Mouse (Mus musculus) urinary bladder, postnatal 10 days (tissue): ENCODE measurements at regions not wholly inside any gene's neighbourhood (a gene's known extent, or its start where the extent isn't known, plus 50 kb on each side); places are given as distances from the start of the nearest gene placed in this dataset.

Experiments
- DNase-seq: peaks from one replicate; pipeline ENCODE4 v3.0.0; 2022; ENCODE audit warnings: low spot score

DNA sequence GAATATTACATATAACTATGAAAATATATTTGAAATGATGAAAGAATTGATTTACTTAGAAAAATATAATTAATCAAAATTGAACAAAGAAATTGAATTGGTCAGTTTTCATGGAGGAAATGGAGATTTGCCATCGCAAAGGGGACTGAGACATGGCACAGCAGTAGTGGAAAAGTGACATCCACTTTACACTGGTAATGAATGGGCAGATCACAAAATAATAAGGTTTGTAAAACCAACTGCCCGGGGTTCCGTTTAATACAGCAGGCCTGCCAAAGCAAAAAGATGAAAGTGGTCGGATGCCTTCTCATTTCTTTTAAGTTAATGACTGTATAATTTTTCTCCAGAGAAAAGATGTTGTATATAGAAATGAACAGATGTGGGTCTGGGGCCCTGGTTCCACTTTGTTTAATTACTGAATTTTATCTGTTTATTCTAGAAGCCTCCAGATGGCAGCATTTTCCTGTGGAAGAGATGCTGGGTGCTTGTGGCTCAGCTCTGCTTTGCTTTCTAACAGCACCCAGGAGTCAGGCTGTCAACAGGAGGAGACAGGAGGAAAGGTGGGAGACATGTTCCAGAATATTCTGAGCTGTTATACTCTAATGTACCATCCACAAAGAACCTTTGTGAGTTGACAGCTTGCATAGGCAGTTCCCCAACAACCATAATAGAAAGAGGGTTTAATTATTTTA is 75.6 kb upstream of the Fbxl17 start:
- DNase-seq: no peak

DNA sequence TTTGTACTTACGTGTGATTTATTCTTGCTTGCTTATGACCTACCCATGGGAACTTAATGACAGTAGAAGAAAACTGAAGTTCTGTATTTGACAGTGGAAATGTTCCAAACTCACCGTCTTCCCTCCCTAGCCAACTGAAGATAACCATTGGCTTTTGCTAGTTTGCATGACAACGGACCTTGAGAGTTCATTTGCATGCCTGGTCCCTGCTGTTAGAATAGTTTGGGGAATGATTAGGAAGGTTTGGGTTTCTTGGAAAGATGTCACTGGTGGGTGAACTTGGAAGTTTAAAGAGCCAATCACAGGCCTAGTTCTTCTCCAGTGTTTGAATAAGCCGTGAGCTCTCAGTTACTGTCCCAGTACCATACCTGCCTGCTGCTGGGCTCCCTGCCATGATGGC is 83.1 kb upstream of the Fbxl17 start:
- DNase-seq: no peak

DNA sequence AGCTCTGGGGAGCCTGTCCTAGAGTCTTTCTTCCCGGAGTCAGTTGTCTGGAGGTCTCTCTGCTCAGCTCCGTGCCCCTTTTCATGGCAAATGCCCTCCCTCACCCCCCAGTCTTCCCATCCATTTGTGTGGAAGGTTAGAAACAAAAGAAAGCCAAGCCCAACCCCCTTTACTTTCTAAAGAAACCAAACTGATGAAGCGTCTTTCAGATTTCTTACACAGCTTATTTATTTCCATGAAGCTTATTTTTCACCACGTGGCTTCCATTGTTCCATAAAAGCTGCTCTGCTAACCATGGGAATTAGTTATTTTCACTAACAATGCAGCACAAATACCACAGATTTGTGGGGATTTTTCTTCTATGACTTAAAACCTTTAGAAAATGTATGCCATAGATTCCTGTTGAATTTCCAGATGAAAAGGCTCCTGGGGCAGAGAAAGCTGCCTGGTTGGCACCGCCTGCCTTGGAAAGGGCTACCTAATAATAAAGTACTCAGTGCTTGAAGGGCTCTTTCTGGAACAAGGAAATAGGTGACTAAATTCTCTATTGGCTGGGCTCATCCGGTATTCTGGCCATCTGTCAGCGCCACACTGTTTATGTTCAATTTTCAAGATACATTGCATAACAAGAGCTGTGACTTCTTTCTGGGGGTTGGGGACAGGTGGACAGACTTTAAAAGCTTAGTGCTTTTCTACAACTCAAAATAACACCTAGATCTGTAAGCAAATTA is 107.4 kb upstream of the Fbxl17 start:
- no peak for DNase-seq

DNA sequence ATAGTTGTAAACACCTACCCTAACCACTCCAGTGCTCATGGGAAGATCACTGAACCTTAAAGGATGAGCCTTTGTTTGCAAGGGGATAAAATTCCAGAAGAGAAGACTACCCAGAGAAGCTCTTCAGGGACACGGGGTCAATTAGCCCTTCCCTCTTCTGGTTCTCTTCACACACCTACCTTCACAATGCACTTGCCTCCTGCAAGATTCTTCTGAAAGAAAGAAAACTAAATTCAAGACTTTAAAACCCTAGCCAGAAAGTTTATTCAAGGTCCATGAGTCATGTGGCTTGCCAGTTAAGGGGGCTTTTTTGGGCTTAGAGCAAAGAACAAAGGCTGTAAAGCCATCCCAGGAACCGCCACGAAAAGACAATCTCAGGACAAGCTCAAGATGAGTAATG is 122.9 kb upstream of the Fbxl17 start:
- no peak for DNase-seq

DNA sequence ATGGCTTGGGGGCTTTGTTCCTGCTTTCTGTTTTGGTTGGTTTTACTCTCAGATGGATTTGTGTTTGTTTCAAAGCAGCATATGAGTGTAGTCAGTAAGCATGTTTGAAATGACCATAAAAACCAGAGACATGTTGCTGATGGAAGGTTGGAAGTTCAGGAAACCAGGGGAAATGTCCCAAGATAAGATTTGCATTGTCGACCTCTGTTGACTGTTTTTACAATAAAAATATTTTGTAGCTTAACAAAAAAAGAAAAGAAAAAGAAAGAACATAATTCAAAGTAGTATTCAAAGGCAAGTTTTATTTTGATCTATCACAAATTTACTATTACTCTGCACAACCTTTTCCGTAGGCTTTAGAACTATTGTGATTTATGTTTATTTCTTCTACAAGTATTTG is 137.8 kb upstream of the Fbxl17 start:
- no peak for DNase-seq

DNA sequence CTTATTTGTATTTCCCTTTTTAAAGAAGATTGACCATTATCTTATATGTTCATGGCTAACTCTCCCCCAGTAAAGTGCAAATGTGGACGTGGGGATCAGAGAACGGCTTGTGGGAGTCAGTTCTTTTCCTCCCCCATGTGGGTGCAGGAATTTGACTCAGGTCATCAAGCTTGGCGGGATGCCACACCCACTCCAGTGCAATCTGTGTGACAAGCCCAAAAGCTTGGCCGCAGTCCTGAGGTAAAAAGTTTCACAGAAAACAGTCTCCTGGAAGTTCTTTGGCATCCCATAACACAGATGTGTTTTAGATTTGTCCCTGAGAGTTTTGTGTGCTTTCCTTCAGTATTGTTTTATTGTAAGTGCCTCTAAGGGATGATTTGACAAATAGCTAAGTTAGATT is 144.6 kb upstream of the Fbxl17 start:
- no peak for DNase-seq

DNA sequence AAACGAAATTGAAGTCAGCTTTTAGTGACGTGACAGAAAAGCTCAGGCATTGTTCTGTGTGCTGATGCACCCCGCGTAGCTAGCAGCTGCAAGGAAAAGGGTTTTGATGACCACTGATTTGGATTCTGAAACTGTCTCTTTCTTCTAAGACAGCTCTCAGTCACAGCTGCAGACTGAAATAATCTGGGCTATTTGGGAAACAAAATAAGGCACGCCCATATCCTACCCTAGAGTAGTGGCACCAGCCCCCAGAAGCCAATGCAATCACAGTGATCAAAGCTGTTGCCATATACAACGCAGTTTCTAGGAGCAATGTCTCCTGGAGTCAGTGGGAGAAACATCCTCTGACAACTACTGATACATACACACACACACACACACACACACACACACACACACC is 157.9 kb upstream of the Fbxl17 start:
- no peak for DNase-seq

DNA sequence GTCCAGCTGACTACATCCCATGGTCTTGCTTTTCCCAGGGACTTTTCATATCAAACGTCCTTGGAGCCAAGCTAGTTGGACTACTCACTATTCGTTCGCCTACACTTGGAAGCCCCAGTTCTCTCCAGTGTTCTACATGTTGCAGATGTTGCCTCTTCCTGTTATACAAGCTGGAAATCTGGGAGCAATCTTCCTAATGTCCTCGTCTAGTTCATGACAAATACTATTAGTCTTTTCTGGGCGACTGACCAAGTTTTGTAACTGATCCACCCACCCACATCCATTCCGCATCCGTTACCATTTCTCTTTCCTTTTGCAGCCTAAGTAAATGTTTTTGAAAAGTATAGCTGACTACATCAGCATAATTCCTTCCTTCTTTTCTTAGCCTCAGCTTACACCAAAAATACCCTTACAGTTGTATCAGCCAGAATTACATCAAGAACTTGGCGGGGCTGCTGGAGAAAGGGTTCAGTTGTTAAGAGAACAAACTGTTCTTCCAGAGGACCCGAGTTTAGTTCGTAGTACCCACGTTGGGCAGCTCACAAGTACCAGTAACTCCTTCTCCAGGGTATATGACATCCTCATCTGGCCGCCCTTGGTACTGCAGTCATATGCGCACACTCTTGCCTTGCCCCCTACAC is 161.1 kb upstream of the Fbxl17 start:
- DNase-seq: no peak

DNA sequence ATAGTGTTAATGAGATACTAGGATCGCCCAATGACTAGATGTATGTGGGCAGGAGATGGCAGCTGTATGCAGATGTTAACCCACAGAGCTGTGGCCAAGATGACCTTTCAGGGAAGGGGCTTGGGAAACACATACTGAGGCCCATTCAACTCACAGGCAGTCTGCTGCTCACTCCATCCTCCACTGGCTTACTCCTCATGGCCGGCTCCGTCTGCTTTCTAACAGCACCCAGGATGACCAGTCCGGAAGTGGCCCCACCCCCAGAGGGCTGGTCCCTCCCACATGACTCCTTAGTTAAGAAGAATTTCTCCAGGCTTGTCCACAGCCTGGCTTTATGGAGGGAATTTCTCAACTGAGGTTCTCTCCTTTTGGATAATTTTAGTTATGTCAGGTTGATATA is 161.8 kb upstream of the Fbxl17 start:
- no peak for DNase-seq

DNA sequence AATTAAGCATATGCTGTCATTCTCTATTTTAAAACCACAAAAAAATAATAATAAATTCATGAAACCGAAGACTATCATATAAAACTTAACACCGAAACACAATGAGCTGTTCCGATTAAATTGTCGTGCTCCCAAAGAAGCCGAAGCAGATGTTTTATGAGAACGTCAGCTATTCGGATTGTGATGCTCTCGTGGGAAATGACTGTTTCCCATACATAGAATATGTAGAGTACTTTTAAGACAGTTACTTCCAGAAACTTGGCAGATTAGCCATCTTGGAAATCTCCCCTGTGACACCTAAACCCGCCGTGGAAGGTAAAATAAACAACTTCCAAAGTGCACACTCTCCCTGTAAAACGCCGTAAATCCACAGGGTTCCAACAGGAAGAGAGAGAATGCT is 162.4 kb upstream of the Fbxl17 start:
- no peak for DNase-seq

DNA sequence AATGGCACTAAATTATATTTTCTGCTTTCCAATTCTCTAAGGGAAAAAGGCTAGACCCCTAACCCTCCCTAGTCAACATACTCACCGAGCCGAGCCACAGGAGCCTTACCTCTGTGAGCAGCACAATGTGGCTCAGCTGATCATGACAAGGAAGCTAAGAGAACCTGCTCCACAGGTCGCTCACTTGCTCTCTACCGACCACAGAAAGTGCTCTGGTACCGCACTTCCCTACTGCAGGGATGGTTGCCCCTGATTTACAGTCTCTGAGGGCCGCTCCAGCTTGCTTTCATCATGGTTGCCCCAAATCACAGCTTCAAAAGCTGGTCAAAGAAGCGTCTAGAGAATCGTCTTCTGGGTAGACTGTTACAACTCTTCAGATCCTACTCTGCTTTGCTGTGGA is 177.0 kb upstream of the Fbxl17 start:
- no peak for DNase-seq

DNA sequence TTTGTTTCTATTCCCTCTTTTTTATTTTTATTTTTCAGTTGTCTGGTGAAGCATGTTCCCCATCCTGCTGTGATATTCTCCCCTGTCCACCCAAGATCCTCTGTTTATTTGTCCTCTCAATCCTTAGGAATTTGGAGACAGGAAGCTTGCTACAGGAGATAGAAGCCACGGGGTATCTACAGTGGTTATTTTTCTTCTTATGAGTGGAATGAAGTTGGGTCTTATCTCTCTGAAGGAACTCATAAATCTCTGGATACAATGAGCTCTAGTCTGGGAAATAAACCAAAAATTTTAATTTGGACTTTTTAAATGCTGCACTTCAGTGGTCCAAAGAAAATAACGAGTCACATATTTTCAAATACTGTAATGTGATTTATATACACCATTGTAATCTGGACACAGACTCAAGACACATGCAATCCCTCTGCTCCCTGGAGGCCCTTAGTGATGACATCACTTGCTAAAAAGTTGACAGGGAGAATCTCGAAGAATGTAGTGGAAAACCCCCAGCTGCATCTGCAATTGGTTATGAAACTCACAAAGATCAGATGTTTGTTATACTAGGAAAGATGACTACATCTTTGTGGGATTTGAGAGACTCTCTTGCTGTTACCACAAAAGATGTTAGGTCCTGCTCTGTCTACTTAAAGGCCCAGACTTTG is 178.3 kb upstream of the Fbxl17 start:
- DNase-seq: no peak

DNA sequence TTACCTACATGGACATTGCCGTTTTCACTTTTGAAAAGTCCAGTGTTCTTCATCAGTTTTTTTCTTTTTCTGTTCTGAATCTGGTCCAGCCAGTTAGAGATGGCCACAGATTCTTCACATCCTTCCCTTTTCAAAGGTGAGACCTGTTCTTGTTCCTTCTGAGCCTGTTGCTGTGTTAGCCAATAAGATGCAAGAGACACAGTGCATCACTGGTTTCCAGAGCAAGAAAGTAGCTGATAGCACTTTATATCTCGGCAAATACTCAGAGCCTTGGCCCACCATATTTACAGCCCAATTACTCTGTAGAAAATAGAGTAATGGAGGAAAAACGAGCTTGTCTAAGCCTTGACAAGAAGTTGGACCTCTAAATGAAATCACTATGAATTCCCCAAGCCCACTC is 180.7 kb upstream of the Fbxl17 start:
- DNase-seq: no peak

DNA sequence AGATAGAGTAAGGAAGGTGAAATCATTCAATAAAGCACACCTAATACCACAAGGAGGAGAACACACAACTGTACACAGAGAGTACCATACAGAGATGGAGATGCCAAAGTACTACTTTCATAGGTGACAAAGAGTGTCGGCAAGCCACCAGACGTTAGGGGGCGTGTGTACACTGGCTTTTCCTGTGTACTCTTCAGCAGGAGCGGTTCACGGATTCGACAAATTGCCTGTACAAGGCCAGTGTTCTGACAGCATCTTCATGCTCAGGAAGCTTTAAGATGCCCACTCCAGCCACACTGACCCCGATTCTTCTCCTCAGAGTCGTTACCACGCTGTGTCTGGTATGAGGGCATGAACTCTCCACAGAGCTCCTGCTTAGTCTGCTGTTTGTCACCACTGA is 179.5 kb upstream of the Fer start:
- no peak for DNase-seq

DNA sequence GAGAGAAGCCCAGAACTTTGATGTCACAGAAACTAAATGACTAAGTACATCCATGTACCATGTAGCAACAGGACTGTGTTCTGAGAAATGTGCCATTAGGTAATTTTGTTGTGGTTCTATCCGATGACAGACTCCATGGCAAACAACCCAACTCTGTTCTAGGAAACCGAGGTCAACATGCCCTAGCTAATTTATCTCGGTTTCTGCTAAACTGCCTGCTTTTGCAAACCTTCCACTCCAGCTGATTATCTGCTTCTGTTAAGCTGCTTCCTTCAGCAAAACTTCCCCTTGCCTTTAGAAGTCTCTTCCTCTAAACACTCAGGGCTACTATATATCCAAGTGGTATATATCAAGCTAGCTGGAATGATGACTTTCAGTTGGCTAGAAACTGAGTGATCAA is 178.8 kb upstream of the Fer start:
- no peak for DNase-seq

DNA sequence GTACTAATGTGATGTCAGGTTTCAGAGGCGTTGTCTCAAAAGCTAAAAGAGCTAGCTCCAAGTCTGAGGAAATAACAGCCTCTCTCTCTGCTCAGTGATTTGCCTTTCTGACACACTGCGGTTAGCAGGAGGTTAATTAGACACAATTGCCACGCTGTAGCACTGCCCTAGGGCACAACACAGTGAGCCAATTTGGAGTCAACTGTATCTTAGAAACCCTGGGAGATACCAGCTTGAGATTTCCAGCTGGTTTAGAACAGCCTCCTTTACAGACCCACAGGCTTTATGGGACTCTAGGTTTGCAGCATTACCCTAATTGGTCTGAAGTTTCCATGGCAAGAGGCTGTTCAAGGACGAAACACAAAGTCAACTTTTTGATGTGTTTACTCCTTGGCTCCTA is 176.9 kb upstream of the Fer start:
- DNase-seq: no peak

DNA sequence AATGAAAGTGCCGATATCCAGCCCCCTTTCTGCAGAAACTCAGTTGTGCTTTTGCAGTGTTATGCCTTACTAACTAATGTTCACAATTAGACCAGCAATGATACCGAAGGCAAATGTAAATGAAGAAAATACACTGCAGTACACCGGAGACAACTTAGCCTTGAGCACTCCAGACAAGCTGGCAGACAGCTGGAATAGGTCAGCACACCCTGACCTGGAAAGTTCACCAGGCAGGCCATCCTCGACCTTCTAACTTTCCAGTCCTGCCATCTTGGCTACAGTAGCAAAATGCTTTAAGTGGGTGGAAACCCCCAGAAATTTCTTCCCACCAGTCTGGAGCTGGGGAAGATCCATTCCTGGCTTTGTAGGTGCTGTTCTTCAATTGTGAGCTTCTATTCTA is 176.5 kb upstream of the Fer start:
- DNase-seq: no peak

DNA sequence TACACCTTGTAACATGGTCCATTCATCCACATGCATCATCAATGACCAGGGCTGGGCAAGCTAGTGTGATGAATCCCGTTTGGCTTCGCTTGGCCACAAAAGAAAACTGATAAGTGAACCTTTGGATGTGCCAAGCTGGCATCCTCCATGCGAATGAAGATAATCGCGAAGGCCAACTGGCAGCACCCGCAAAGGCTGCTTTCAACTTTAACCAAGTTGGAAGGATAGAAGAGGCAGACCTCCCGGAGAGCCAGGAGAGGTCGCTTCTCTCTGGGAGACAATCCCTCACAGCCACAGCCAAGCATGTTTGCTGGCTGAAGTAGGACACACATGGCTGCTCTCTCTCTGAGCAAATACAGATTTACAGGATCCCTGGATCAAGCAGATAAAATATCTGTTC is 173.6 kb upstream of the Fer start:
- DNase-seq: no peak

DNA sequence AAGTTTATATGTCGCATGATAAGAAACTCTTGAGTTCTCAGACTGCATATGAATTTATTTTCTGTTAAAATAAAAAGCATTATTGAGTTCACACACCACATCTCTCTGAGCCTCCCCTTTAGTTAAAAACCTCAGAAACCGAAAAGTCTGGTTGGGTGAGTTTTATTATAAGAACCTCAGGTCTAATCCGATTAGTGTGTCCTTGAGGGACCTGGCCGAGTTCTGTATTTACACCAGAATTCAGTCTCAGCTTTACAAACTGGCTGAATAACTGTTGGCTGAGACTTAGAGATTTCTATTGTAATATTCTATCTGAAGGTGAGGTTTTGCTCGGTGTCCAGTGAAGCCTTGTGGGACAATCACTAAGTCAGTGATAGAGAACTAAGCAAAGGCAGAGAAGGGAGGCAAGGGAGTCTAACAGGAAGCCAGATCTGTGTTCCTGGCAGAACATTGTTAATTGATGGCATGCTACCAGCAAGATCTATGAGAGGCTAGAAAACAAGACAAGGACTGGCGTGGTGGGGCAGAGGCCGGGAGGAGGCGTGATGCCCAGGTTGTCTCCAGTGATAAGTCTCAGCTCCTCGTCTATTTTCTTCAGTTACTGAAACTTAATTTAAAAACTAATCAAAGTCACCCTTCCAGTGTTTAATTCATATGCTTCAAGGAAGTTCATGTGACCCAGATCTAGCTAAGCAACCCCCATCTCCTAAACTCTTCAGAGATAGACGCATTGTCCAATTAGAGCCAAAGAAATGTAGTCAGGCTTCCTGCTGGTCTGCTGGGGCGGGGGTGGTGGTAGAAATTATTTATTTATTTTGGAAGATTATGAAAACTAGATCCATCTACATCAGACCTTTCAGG is 171.8 kb upstream of the Fer start:
- no peak for DNase-seq

DNA sequence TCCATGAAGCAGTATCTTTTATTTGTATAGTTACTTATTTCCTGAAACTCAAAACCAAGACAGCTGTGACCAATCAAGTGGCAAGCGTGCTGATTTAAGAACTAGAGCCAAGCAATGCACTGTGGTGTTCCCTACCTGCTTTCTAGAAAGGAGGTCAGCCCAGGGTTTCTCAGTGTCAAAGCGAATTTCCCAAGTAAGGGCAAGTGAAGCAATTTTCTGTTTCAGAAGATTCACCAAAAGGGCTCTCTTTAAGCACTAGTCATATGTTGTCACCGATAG is 171.2 kb upstream of the Fer start:
- DNase-seq: no peak

DNA sequence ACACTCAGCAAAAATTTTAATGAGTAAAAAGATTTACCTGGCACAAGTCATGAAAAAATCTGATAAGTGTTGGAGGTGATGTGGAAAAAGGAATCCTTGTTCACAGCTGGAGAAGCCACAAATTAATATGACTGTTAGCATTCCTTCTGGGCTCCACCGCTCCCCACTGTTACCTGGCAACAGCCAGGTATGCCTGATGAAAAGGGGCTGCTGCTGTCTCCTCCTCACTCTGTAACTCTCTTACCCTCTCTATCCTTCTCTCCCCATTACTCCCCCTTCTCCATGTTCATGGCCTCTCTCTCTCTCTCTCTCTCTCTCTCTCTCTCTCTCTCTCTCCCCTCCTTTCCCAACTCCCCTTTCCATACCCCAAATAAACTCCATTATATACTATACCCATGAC is 169.6 kb upstream of the Fer start:
- DNase-seq: no peak

DNA sequence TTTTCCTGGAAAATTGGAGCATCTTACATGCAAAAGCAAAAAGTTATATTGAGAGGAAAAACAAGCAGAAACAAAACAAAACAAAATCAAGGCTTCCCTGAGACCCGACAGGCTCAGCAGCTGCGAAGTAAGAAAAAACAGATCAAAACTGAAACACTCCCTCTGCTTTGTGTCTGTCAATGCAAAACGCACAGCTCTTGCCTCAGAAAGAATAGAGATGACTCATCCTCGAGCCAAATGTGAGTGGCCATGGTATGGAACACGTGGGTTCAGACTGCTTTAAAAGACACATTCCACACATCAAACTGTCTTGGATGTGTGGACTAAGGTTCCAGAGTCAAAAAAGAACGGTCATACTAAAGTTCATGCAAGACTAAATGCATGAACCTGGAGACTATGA is 163.3 kb upstream of the Fer start:
- no peak for DNase-seq
